Mouse (Mus musculus) ovary, postnatal 36 days (tissue): ENCODE data around the gene Zfp628.
A peak's percentile ranks its signal among the peaks of the same experiment; 100 is the strongest.

ENCODE experiments used
- DNase-seq: peaks from one replicate; pipeline ENCODE4 v3.0.0; 2022; ENCODE audit warnings: low spot score, mixed read lengths

Zfp628 gene

DNA sequence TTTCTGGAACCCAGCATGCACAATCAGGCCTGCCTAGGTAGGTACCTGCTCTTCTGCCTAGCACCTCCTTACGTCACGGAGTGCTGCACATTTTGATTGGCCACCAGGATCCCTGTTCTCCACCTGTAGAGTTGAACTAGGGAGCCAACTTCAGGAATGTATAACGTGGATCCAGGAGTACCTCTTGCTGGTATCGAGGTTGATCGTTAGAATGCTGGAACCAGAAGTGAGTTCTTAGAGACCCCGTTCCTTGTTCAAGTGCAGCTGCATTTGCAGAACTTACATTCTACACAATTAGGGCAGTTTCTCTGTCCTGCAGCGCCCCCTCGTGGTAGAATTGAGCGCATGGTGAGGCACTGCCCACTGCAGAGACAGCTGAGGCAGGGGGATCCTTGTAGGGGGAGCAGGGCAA, 25.1 kb downstream of the Zfp628 start:
- peak; percentile 71 for DNase-seq

DNA sequence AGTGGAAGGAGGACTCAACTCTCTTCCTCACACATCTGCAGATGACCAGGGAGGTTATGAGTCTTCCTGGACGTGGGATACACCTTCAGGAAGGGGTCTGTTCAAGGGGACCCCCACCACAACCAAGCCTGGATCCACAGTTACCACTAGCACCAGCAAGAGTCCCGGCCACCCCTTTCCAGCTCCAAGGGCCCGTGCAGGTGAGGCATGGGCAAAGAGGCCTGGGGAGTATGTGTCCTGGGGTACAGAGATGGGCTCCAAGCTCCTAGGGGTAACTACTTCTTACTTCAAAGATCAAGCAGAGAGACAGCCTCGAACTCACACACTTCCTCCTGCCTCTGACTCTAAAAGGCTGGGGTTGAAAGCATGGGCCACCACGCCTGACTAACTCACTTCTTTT, 27.7 kb downstream of the Zfp628 start:
- no peak for DNase-seq

- DNase-seq: peak; percentile 88
Measured at GRCm38 (mm10) chr7:4943223-4943815, 28.3 kb downstream of the Zfp628 start.

- peak; percentile 73 for DNase-seq
Measured at GRCm38 (mm10) chr7:4947855-4948254, 32.8 kb downstream of the Zfp628 start.

GRCm38 (mm10) chr7:4948386-4948785, 33.4 kb downstream of the Zfp628 start:
- no peak for DNase-seq

- DNase-seq: peak; percentile 31
Measured at GRCm38 (mm10) chr7:4950561-4951342, 35.7 kb downstream of the Zfp628 start.

DNA sequence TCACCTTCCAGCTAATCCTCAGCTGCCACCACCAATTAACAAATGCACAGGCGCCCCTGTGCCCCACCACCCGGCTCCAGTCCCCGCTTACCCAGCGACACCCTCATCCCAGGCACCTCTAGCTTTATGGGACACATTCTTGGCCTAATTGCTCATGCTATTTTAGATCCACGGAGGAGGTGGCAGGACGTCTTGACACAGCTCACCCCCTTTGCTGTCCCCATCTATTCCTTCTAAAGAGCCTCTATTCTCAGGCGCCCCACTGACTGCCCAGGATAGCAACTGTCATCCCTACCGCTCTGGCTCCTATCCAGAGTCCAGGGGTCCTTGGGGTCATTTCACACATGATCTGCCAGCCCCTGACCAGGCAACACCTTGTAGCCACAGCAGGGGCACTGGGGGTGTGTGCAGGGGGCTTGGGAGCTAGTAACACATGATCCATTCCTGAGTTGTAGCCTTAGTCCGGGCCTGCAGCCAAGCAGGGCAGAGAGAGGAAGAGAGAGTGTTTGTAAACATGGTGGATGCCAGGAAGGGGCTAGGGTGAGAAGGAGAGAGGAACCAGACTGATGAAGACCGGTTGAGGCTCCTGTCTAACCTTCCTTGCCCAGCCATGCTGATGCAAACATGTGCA, 38.9 kb downstream of the Zfp628 start:
- DNase-seq: no peak

DNA sequence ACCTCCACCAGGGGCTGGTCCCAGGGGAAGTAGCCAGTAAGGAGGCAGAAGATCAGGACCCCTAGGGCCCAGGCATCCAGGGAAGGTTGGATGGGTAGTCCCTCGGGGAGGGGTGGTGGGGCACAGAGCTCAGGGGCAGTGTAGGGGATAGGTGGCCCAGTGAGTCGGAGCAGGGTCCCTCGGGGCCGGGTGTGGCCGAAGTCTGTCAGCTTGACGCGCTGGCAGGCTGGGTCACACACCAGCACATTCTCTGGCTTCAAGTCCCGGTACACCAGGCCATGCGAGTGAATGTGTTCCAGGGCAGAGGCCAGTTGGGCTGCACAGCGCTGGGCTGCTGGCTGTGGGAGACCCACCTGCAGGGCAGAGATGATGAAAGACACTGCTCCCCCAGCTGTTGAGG, 42.3 kb downstream of the Zfp628 start:
- no peak for DNase-seq

DNA sequence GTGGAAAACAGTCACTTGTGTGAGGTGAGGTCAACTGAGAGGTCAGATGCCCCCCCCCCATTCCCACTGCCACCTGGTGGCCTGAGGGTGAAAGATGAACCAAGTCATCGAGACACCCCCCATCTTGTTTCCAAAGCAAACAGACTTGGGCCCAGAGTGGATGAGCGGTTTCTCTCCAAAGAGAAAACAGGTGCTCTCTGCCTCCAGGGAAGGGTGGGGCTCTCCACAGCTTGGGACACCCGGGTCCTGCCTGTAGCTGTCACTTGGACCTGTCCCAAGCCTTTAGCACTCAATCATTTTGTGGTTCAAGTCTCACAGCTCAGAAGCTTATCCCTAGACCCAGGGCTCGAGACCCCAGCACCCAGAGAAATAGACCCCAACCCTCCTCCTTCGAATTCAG, 48.5 kb downstream of the Zfp628 start:
- DNase-seq: no peak

DNA sequence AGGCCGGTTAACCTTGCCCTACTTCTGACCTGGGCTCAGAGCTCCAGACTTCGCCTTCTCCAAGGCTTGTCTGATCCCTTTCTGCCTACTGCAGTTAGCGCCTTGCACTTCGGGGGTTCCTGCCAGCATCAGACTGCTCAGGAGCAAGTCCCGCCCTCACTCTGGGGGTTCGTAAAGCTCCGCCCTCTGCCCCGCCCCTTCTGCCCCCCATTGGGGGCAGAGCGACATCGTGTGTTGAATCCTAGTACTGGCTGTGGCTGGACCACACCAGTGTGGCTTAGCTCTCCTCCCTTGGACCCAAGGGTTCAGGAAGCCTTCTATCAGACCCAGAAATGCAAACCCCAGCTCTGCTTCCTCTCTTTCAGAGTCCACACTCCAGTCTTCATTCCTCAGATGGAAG, 49.3 kb downstream of the Zfp628 start, which contains the start of gene Sbk2:
TSS of gene Sbk2 (minus strand) at position 135 of the 400 bp plus-strand sequence.
- DNase-seq: peak; percentile 87

GRCm38 (mm10) chr7:4964988-4965387, 50.0 kb downstream of the Zfp628 start:
- no peak for DNase-seq

- DNase-seq: no peak
Measured at GRCm38 (mm10) chr7:4971068-4971467, 56.1 kb downstream of the Zfp628 start, which contains the start of gene Sbk3. TSS of gene Sbk3 (minus strand) at chr7:4971168.
